Mouse (Mus musculus) erythroblast, embryonic 14.5 days (primary cell): ENCODE results near the gene Cog2. TPM values are rescaled to one million over a fixed set of nuclear protein-coding genes. Genes with fewer than 3 reads are reported as not detected.

Experiments
- H3K27me3 ChIP-seq: 2 replicates; pipeline ENCODE4 v1.6.1; 2012; ENCODE audit warnings: inconsistent platforms; ENCODE audit not compliant: control insufficient read depth
- H3K36me3 ChIP-seq: 2 replicates; pipeline ENCODE4 v1.6.1; 2012; ENCODE audit warnings: mild to moderate bottlenecking, inconsistent platforms; ENCODE audit not compliant: control insufficient read depth
- H3K4me1 ChIP-seq: 2 replicates; pipeline ENCODE4 v1.6.1; 2012; ENCODE audit warnings: inconsistent platforms; ENCODE audit not compliant: control insufficient read depth
- H3K4me3 ChIP-seq: replicated peaks from 2 replicates; pipeline ENCODE3; 2012; ENCODE audit warnings: moderate library complexity, mild to moderate bottlenecking, inconsistent platforms
- H3K9me3 ChIP-seq: 2 replicates; pipeline ENCODE4 v1.6.1; 2012; ENCODE audit warnings: low read length, inconsistent platforms, mixed read lengths; ENCODE audit not compliant: control insufficient read depth
- GATA1 ChIP-seq: IDR thresholded peaks from 2 replicates; pipeline ENCODE4 v1.6.1; 2012; ENCODE audit warnings: low read length, inconsistent platforms, mixed read lengths
- TAL1 ChIP-seq: IDR thresholded peaks from 3 replicates; pipeline ENCODE4 v1.6.1; 2012; ENCODE audit warnings: low read length, inconsistent platforms, mixed read lengths
- polyA plus RNA-seq: library from polyadenylated mRNA; stranded (reverse); fragments of >175 nt; gene quantifications from 2 replicates; pipeline ENCODE4 v1.2.3, GENCODE M21; 2012

The Cog2 gene
- polyA plus RNA-seq, 1 experiment: 0.87 TPM

DNA sequence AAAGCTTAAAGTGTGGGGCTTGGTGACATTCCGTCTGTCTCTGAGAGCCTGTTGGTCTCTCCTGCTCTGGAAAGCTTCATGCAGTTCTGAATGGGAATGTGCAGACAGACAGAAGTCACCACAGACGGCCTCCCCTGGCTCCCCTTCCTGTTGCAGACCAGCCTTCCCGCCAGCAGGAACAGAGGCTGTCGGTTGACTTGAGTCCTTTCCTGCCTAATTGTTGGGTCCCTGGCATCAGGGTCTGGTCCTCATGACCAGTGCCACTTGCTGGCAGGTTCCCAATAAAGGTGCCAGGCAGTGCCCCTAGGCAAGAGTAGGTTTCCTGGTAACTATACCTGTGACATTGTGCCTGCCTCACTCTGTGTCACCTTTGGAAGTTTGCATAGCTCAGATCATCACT, 10.4 kb downstream of the Cog2 start:
- H3K27me3 ChIP-seq: no peaks in the 10 kb centered on the region
- no peak overlapping the region for H3K4me3 ChIP-seq
- H3K9me3 ChIP-seq: no peaks in the 10 kb centered on the region
- H3K4me1 ChIP-seq: no peaks in the 10 kb centered on the region
- TF ChIP-seq GATA1 (no peak), TAL1 (no peak)
- H3K36me3 ChIP-seq: peaks cover 91% of the 10 kb centered on the region

- Histone ChIP-seq H3K36me3 (peaks cover 83% of the 10 kb centered on the region), H3K4me1 (no peaks in the 10 kb centered on the region), H3K9me3 (no peaks in the 10 kb centered on the region), H3K27me3 (no peaks in the 10 kb centered on the region), H3K4me3 (no peak overlapping the region)
- TF ChIP-seq GATA1 (no peak), TAL1 (no peak)
Observed at GRCm38 (mm10) chr8:124532626-124533025, 12.1 kb downstream of the Cog2 start.

- TF ChIP-seq TAL1: no peak
- no peak for TF ChIP-seq GATA1
- peaks cover 87% of the 10 kb centered on the region for H3K36me3 ChIP-seq
- H3K4me1 ChIP-seq: no peaks in the 10 kb centered on the region
- H3K9me3 ChIP-seq: no peaks in the 10 kb centered on the region
- H3K4me3 ChIP-seq: no peak overlapping the region
- H3K27me3 ChIP-seq: no peaks in the 10 kb centered on the region
Observed at GRCm38 (mm10) chr8:124535451-124535850, 14.9 kb downstream of the Cog2 start.

GRCm38 (mm10) chr8:124540906-124541305, 20.3 kb downstream of the Cog2 start:
- Histone ChIP-seq H3K27me3 (no peaks in the 10 kb centered on the region), H3K4me3 (no peak overlapping the region), H3K36me3 (peaks cover 89% of the 10 kb centered on the region), H3K4me1 (no peaks in the 10 kb centered on the region), H3K9me3 (no peaks in the 10 kb centered on the region)
- no peak for TF ChIP-seq GATA1
- no peak for TF ChIP-seq TAL1

GRCm38 (mm10) chr8:124542001-124542400, 21.4 kb downstream of the Cog2 start:
- H3K36me3 ChIP-seq: peaks cover 93% of the 10 kb centered on the region
- H3K27me3 ChIP-seq: no peaks in the 10 kb centered on the region
- no peak for TF ChIP-seq GATA1
- TF ChIP-seq TAL1: no peak

DNA sequence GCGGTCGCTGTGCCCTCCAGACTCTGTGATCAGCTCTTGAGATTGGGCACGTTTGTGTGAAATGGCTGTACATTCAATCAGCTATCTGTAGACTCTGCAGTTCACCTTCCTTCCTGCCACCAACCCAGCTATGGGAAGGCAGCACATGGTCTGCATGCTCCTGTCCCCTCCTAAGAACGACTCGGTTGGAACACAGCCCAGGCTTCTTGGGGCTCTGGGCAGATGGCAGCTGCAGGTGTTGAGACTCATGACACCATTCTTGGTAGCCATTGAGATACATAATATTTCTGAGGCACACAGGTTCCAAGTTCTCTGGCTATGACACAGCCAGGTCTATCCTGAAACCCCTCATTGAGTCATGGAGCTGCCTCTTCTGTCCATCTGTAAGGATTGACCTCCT, 22.7 kb downstream of the Cog2 start:
- TF ChIP-seq TAL1 (no peak), GATA1 (no peak)
- Histone ChIP-seq H3K36me3 (peaks cover 98% of the 10 kb centered on the region), H3K4me3 (no peak overlapping the region), H3K27me3 (no peaks in the 10 kb centered on the region), H3K9me3 (no peaks in the 10 kb centered on the region), H3K4me1 (no peaks in the 10 kb centered on the region)

More at GRCm38 (mm10) chr8:124542001-124542400, 21.4 kb downstream of the Cog2 start:
- Histone ChIP-seq H3K4me1 (no peaks in the 10 kb centered on the region), H3K4me3 (no peak overlapping the region), H3K9me3 (no peaks in the 10 kb centered on the region)

GRCm38 (mm10) chr8:124546371-124546770, 25.8 kb downstream of the Cog2 start:
- Histone ChIP-seq H3K36me3 (peaks cover 96% of the 10 kb centered on the region), H3K9me3 (no peaks in the 10 kb centered on the region), H3K27me3 (no peaks in the 10 kb centered on the region), H3K4me1 (no peaks in the 10 kb centered on the region), H3K4me3 (no peak overlapping the region)
- no peak for TF ChIP-seq GATA1
- no peak for TF ChIP-seq TAL1

- TF ChIP-seq GATA1 (no peak), TAL1 (no peak)
- H3K27me3 ChIP-seq: no peaks in the 10 kb centered on the region
- no peaks in the 10 kb centered on the region for H3K4me1 ChIP-seq
- H3K9me3 ChIP-seq: no peaks in the 10 kb centered on the region
- no peak overlapping the region for H3K4me3 ChIP-seq
- H3K36me3 ChIP-seq: peaks cover 96% of the 10 kb centered on the region
Observed at GRCm38 (mm10) chr8:124546815-124547214, 26.2 kb downstream of the Cog2 start.

DNA sequence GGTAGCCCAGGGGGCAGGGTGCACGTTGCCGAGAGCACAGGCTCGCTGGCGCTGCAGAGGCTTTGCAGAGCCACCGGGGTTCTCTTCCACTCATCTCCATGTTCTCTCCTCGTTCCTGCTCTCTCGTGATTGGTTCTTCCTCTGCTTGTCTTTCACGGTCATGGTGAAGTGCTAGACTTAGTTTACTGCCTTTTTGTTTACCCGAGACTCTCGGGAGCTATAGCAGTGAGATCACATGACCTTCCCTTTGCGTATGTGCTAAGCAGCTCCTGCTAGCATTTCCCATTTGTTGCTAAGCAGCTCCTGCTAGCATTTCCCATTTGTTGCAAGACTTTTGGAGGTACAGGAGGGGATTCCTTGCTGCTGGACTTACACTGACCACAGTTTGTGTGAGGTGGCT, 26.7 kb downstream of the Cog2 start:
- Histone ChIP-seq H3K4me1 (no peaks in the 10 kb centered on the region), H3K27me3 (no peaks in the 10 kb centered on the region), H3K4me3 (no peak overlapping the region), H3K9me3 (no peaks in the 10 kb centered on the region), H3K36me3 (peaks cover 96% of the 10 kb centered on the region)
- TF ChIP-seq TAL1 (no peak), GATA1 (no peak)

GRCm38 (mm10) chr8:124548187-124548586, 27.6 kb downstream of the Cog2 start:
- Histone ChIP-seq H3K9me3 (no peaks in the 10 kb centered on the region), H3K4me1 (no peaks in the 10 kb centered on the region), H3K27me3 (no peaks in the 10 kb centered on the region), H3K4me3 (no peak overlapping the region), H3K36me3 (peaks cover 94% of the 10 kb centered on the region)
- no peak for TF ChIP-seq GATA1
- TF ChIP-seq TAL1: no peak
